Mouse (Mus musculus) G1E (cell line): Measurements from ENCODE around the gene Vwc2. TPM values are rescaled to one million over a fixed set of nuclear protein-coding genes. Genes with fewer than 3 reads are reported as not detected.

ENCODE experiments used
- ATAC-seq: 2 replicates; pipeline ENCODE4 v1.8.0; 2016; ENCODE audit warnings: mild to moderate bottlenecking; ENCODE audit not compliant: insufficient number of reproducible peaks, poor library complexity, low FRiP score, severe bottlenecking; ENCODE audit errors: extremely low read depth
- DNase-seq: peaks from one replicate; pipeline ENCODE4 v3.0.0; 2012; ENCODE audit warnings: low spot score
- H3K27me3 ChIP-seq: 2 replicates; pipeline ENCODE4 v1.6.1; 2012; ENCODE audit warnings: mild to moderate bottlenecking, low read length, inconsistent platforms; ENCODE audit not compliant: insufficient read depth
- H3K36me3 ChIP-seq: replicated peaks from 2 replicates; pipeline ENCODE3; 2012; ENCODE audit warnings: mild to moderate bottlenecking, inconsistent platforms
- H3K4me1 ChIP-seq: 2 replicates; pipeline ENCODE4 v1.6.1; 2012; ENCODE audit warnings: low read depth, low read length, inconsistent platforms, mixed read lengths; ENCODE audit not compliant: insufficient read depth
- H3K4me3 ChIP-seq: 2 replicates; pipeline ENCODE4 v1.5.1; 2012; ENCODE audit warnings: low read depth, mild to moderate bottlenecking, inconsistent platforms, low read length, moderate library complexity, mixed read lengths
- H3K9me3 ChIP-seq: replicated peaks from 2 replicates; pipeline ENCODE4 v1.6.1; 2012; ENCODE audit warnings: inconsistent platforms
- CTCF ChIP-seq: IDR thresholded peaks from 2 replicates; pipeline ENCODE4 v1.5.1; 2012; ENCODE audit warnings: low read depth, low read length, inconsistent platforms, mixed read lengths
- GATA1 ChIP-seq: IDR thresholded peaks from 2 replicates; pipeline ENCODE4 v1.6.1; 2012; ENCODE audit warnings: borderline replicate concordance, low read length, inconsistent platforms, mixed read lengths
- GATA2 ChIP-seq: IDR thresholded peaks from 2 replicates; pipeline ENCODE4 v1.6.1; 2012; ENCODE audit warnings: low read depth, low read length, inconsistent platforms, borderline replicate concordance
- POLR2AphosphoS5 ChIP-seq: IDR thresholded peaks from 2 replicates; pipeline ENCODE4 v1.6.1; 2012; ENCODE audit warnings: low read depth, low read length, inconsistent platforms; ENCODE audit not compliant: insufficient replicate concordance
- TAL1 ChIP-seq: conservative IDR thresholded peaks from 2 replicates; pipeline ENCODE4 v1.6.1; 2012; ENCODE audit warnings: low read depth, low read length, inconsistent platforms, mixed read lengths
- polyA plus RNA-seq: library from polyadenylated mRNA; stranded (reverse); fragments of >175 nt; gene quantifications from 2 replicates; pipeline ENCODE4 v1.2.3, GENCODE M21; 2012
- total RNA-seq, 2 experiments: library from RNA; stranded (forward) in 1 of 2; stranded (reverse) in 1 of 2; fragments of 200-1000 nt in 1 of 2; fragments of >200 nt in 1 of 2; fragmentation: Nextera tagmentation in 1 of 2; gene quantifications; 2 replicates each; pipeline ENCODE4 v1.2.3; 2014 to 2017

Gene Vwc2
- total and polyA plus RNA-seq, 3 experiments = 0.16 TPM; not detected in 2

- Histone ChIP-seq H3K4me1 (no peaks in the 10 kb centered on the region), H3K36me3 (no peaks in the 10 kb centered on the region), H3K4me3 (no peak overlapping the region), H3K27me3 (no peaks in the 10 kb centered on the region), H3K9me3 (no peaks in the 10 kb centered on the region)
- no peak for ATAC-seq
- TF ChIP-seq GATA2 = no peak
- TF ChIP-seq CTCF = no peak
- no peak for TF ChIP-seq POLR2AphosphoS5
- TF ChIP-seq GATA1 = no peak
- no peak for DNase-seq
Measured at GRCm38 (mm10) chr11:11223162-11223561, 109.1 kb downstream of the Vwc2 start.

- peak; percentile 1 for DNase-seq
- TF ChIP-seq GATA1 (no peak), CTCF (peak; percentile 65)
- no peaks in the 10 kb centered on the region for H3K27me3 ChIP-seq
- H3K36me3 ChIP-seq = no peaks in the 10 kb centered on the region
- no peaks in the 10 kb centered on the region for H3K4me1 ChIP-seq
- ATAC-seq = no peak
- H3K9me3 ChIP-seq = no peaks in the 10 kb centered on the region
- no peak overlapping the region for H3K4me3 ChIP-seq
Measured at GRCm38 (mm10) chr11:11239346-11239745, 125.3 kb downstream of the Vwc2 start.

GRCm38 (mm10) chr11:11242694-11243377, 128.8 kb downstream of the Vwc2 start:
- no peak for DNase-seq
- no peaks in the 10 kb centered on the region for H3K27me3 ChIP-seq
- TF ChIP-seq GATA1 (no peak), TAL1 (no peak), GATA2 (no peak), CTCF (no peak), POLR2AphosphoS5 (no peak)
- no peaks in the 10 kb centered on the region for H3K4me1 ChIP-seq
- no peaks in the 10 kb centered on the region for H3K9me3 ChIP-seq
- no peaks in the 10 kb centered on the region for H3K36me3 ChIP-seq
- ATAC-seq = no peak
- H3K4me3 ChIP-seq = no peak overlapping the region

GRCm38 (mm10) chr11:11257348-11257747, 143.3 kb downstream of the Vwc2 start:
- H3K9me3 ChIP-seq = no peaks in the 10 kb centered on the region
- H3K4me1 ChIP-seq = no peaks in the 10 kb centered on the region
- no peak for ATAC-seq
- H3K27me3 ChIP-seq = no peaks in the 10 kb centered on the region
- TF ChIP-seq GATA2 (no peak), TAL1 (no peak), CTCF (no peak), POLR2AphosphoS5 (no peak), GATA1 (no peak)
- DNase-seq = no peak
- no peaks in the 10 kb centered on the region for H3K36me3 ChIP-seq
- no peak overlapping the region for H3K4me3 ChIP-seq

- Histone ChIP-seq H3K4me3 (no peak overlapping the region), H3K4me1 (no peaks in the 10 kb centered on the region), H3K9me3 (no peaks in the 10 kb centered on the region), H3K36me3 (no peaks in the 10 kb centered on the region), H3K27me3 (no peaks in the 10 kb centered on the region)
- ATAC-seq (no peak), DNase-seq (no peak)
- TF ChIP-seq GATA2 = no peak
- no peak for TF ChIP-seq TAL1
- no peak for TF ChIP-seq GATA1
- TF ChIP-seq POLR2AphosphoS5 = no peak
- no peak for TF ChIP-seq CTCF
Measured at GRCm38 (mm10) chr11:11280128-11280527, 166.1 kb downstream of the Vwc2 start.

DNA sequence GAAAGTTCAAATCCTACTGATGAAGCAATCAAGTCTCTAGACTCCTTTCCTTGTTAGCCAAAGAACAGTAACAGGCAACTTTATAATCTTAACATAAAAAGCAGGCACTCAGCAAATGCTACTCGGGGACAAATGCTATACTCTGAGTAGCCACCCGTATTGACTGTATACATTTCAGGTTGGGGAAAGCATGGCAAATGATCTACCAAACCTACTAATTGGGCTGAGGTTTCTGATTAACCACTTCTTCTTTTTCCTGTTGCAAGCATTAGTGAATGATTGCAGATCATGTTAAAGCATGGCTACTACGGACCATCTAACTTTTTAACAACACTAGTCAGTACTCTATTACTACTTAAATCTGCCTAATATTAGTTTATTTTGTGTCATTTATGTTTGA, 169.5 kb downstream of the Vwc2 start:
- DNase-seq (no peak), ATAC-seq (no peak)
- Histone ChIP-seq H3K9me3 (no peaks in the 10 kb centered on the region), H3K4me3 (no peak overlapping the region), H3K27me3 (no peaks in the 10 kb centered on the region), H3K4me1 (no peaks in the 10 kb centered on the region), H3K36me3 (no peaks in the 10 kb centered on the region)
- no peak for TF ChIP-seq CTCF
- no peak for TF ChIP-seq GATA2
- TF ChIP-seq TAL1 = no peak
- no peak for TF ChIP-seq POLR2AphosphoS5
